In genomic region chrX:75871855-75872254, GRCm38 (mm10) we compare ENCODE assay signal across 24 mouse cellular contexts. TPM values are rescaled to one million over a fixed set of nuclear protein-coding genes. Genes with fewer than 3 reads are reported as not detected.
DNase-seq lines count a peak whose midpoint lies in the region; ATAC-seq and TF ChIP-seq lines count a peak whose summit lies in the region.
"Had no signal": no experiment of that assay in that cellular context is flagged by ENCODE, and none has a peak within 500 bp of the region (broad histone marks: within the 10 kb centered on the region; RNA-seq: fewer than 3 reads in every experiment).

No protein-coding gene starts in this region.

- TF ChIP-seq CTCF in forebrain, postnatal 0 days (IDR thresholded peaks at IDR 0.05; ENCODE audit: low read depth): peak; percentile 33
- peak; percentile 64 for TF ChIP-seq CTCF in layer of hippocampus, adult 2 months (conservative IDR thresholded peaks at IDR 0.05)

- H3K4me2 ChIP-seq in forebrain, postnatal 0 days (ENCODE audit: low read depth): no peak overlapping the region
- H3K4me2 ChIP-seq: embryonic facial prominence, embryonic 12.5 days; limb, embryonic 13.5 days had no signal

- no peak overlapping the region for H3K4me3 ChIP-seq in forebrain, postnatal 0 days (ENCODE audit: low read depth, low read length)
- H3K4me3 ChIP-seq in forebrain, embryonic 10.5 days: no peak overlapping the region
- H3K4me3 ChIP-seq in layer of hippocampus, adult 2 months: no peak overlapping the region
- H3K4me3 ChIP-seq: embryonic facial prominence, embryonic 12.5 days; erythroblast, embryonic 14.5 days; limb, embryonic 13.5 days; megakaryocyte, embryonic 14.5 days had no signal

- H3K9ac ChIP-seq in forebrain, postnatal 0 days: no peak overlapping the region
- H3K9ac ChIP-seq: embryonic facial prominence, embryonic 12.5 days; limb, embryonic 13.5 days; liver, embryonic 14.5 days had no signal

- no peak for DNase-seq in forebrain, postnatal 0 days
- no peak for DNase-seq in forebrain, embryonic 10.5 days (ENCODE audit: extremely low spot score, low spot score)
- no peak for DNase-seq in layer of hippocampus, adult 2 months (ENCODE audit: low spot score in 2 of 2)
- no peak for DNase-seq in layer of hippocampus, postnatal 25 days (ENCODE audit: extremely low spot score in 1 of 2, low spot score in 1 of 2)
- DNase-seq in 3T3-L1 (ENCODE audit: low read depth, low spot score) (peak; percentile 45), ZHBTc4 (ENCODE audit: low read depth, low spot score) (peak; percentile 2)
- no peak for DNase-seq in thymus, postnatal 0 days (ENCODE audit: low spot score)
- no peak for DNase-seq in frontal cortex, postnatal 36 days (ENCODE audit: low spot score in 2 of 2)
- DNase-seq: adrenal gland, adult 8-10 months; cerebellum, adult 2 months; heart, postnatal 4 days; kidney, adult 2 months; kidney, postnatal 25 days; layer of hippocampus, adult 9-11 months; lung, postnatal 14 days; right cerebral cortex, adult 18-20 months; thymus, postnatal 25 days had no signal

- no peaks in the 10 kb centered on the region for H3K9me3 ChIP-seq in forebrain, postnatal 0 days (ENCODE audit: low read length)
- no peaks in the 10 kb centered on the region for H3K9me3 ChIP-seq in forebrain, embryonic 10.5 days
- H3K9me3 ChIP-seq: embryonic facial prominence, embryonic 12.5 days; limb, embryonic 13.5 days had no signal

- no peaks in the 10 kb centered on the region for H3K4me1 ChIP-seq in forebrain, postnatal 0 days (ENCODE audit: insufficient read depth)
- peaks cover 7% of the 10 kb centered on the region; the same call in 1 of the 2 replicates for H3K4me1 ChIP-seq in forebrain, embryonic 10.5 days
- H3K4me1 ChIP-seq: embryonic facial prominence, embryonic 12.5 days; limb, embryonic 13.5 days; megakaryocyte, embryonic 14.5 days had no signal

- no peaks in the 10 kb centered on the region for H3K36me3 ChIP-seq in forebrain, postnatal 0 days (ENCODE audit: insufficient read depth)
- no peaks in the 10 kb centered on the region for H3K36me3 ChIP-seq in forebrain, embryonic 10.5 days (replicated peaks)
- H3K36me3 ChIP-seq: embryonic facial prominence, embryonic 12.5 days; limb, embryonic 13.5 days had no signal

- WGBS in forebrain, postnatal 0 days: 74% methylated on average over 2 of the region's 2 CpGs
- 90% methylated on average over 2 of the region's 2 CpGs for WGBS in forebrain, embryonic 10.5 days

- no peak for ATAC-seq in forebrain, postnatal 0 days
- ATAC-seq: forebrain, embryonic 16.5 days; hindbrain, embryonic 16.5 days had no signal

- no peaks in the 10 kb centered on the region for H3K27me3 ChIP-seq in forebrain, postnatal 0 days (ENCODE audit: insufficient read depth, low read length)
- no peaks in the 10 kb centered on the region for H3K27me3 ChIP-seq in forebrain, embryonic 10.5 days (ENCODE audit: poor library complexity, severe bottlenecking)

- no peak overlapping the region for H3K27ac ChIP-seq in forebrain, postnatal 0 days (ENCODE audit: low read depth, low read length)
- no peak overlapping the region for H3K27ac ChIP-seq in forebrain, embryonic 10.5 days
- no peak overlapping the region for H3K27ac ChIP-seq in layer of hippocampus, adult 2 months
- H3K27ac ChIP-seq: embryonic facial prominence, embryonic 12.5 days; limb, embryonic 13.5 days; liver, embryonic 14.5 days had no signal

RNA-seq across cellular contexts. Expression of gene Pls3, which starts 3.1 kb away (rescaled TPM):
- total RNA-seq in forebrain, postnatal 0 days (2014; rRNA removed): 25.9 and 26.6 TPM in 2 replicates
- 43.1 and 45.9 TPM in 2 replicates for polyA plus RNA-seq in forebrain, postnatal 0 days (2015; fragmentation: Nextera tagmentation; extraction: Ambion mirVana)
- polyA plus RNA-seq in forebrain, embryonic 10.5 days (2016; fragmentation: Nextera tagmentation; extraction: Ambion mirVana): 78.1 and 82.8 TPM in 2 replicates
- 100 to 1,000 TPM; 202 to 204 TPM for total RNA-seq in layer of hippocampus, adult 2 months (2021)
- total RNA-seq in layer of hippocampus, postnatal 25 days (2021): 100 to 1,000 TPM; 197 to 224 TPM
- 17.6 and 19.9 TPM in 2 replicates for polyA plus RNA-seq in thymus, postnatal 0 days (2015; fragmentation: Nextera tagmentation; extraction: Ambion mirVana)
- polyA plus RNA-seq: erythroblast, embryonic 14.5 days had no signal

Comparison
In these comparisons a context has a peak if more than half of its experiments do, and no peak if none do; other contexts are left out.
1. DNase-seq: peak in 3T3-L1 (single experiment) and ZHBTc4 (single experiment); none in forebrain, postnatal 0 days (single experiment), forebrain, embryonic 10.5 days (single experiment), layer of hippocampus, adult 2 months (0 of 2), layer of hippocampus, postnatal 25 days (0 of 2), thymus, postnatal 0 days (single experiment) and frontal cortex, postnatal 36 days (0 of 2).